Mouse (Mus musculus) megakaryocyte-erythroid progenitor cell, adult 5-6 weeks (primary cell): ENCODE measurements around the gene Pam. TPM values are rescaled to one million over a fixed set of nuclear protein-coding genes. Genes with fewer than 3 reads are reported as not detected.

Experiments used
- ATAC-seq: replicated peaks from 2 replicates; pipeline ENCODE4 v1.8.0; 2016; ENCODE audit warnings: mild to moderate bottlenecking, inconsistent platforms; ENCODE audit not compliant: severe bottlenecking, poor library complexity, low FRiP score, low TSS enrichment
- total RNA-seq, 2 experiments: library from RNA; stranded (forward) in 1 of 2; stranded (reverse) in 1 of 2; fragments of 200-1000, 215-1000 nt in 1 of 2; fragments of >200 nt in 1 of 2; fragmentation: Nextera tagmentation in 1 of 2; gene quantifications; 2 replicates each; pipeline ENCODE4 v1.2.3; 2014 to 2017

The Pam gene
- total RNA-seq, 2 experiments from 2014 or later: 6.1 to 22.3 TPM

- no peak for ATAC-seq
Measured at GRCm38 (mm10) chr1:97929415-97930028, 165.9 kb downstream of the Pam start.

- no peak for ATAC-seq
Measured at GRCm38 (mm10) chr1:97926789-97927188, 168.7 kb downstream of the Pam start.

GRCm38 (mm10) chr1:97926017-97926540 is 169.4 kb downstream of the Pam start:
- ATAC-seq: no peak

GRCm38 (mm10) chr1:97922395-97922794 is 173.1 kb downstream of the Pam start:
- no peak for ATAC-seq

GRCm38 (mm10) chr1:97921886-97922285 is 173.6 kb downstream of the Pam start:
- ATAC-seq: no peak

- ATAC-seq: no peak
Measured at GRCm38 (mm10) chr1:97918495-97918894, 177.0 kb downstream of the Pam start.

- no peak for ATAC-seq
Measured at GRCm38 (mm10) chr1:97916971-97917234, 178.5 kb downstream of the Pam start.

GRCm38 (mm10) chr1:97916218-97916970 is 179.1 kb downstream of the Pam start:
- ATAC-seq: no peak

- no peak for ATAC-seq
Measured at GRCm38 (mm10) chr1:97915726-97916125, 179.7 kb downstream of the Pam start.

- ATAC-seq: no peak
Measured at GRCm38 (mm10) chr1:97910874-97911273, 184.6 kb downstream of the Pam start.

GRCm38 (mm10) chr1:97909561-97909960 is 185.9 kb downstream of the Pam start:
- no peak for ATAC-seq

- no peak for ATAC-seq
Measured at GRCm38 (mm10) chr1:97908736-97909135, 186.7 kb downstream of the Pam start.

GRCm38 (mm10) chr1:97903912-97904460 is 191.5 kb downstream of the Pam start:
- no peak for ATAC-seq

- ATAC-seq: no peak
Measured at GRCm38 (mm10) chr1:97902830-97903229, 192.6 kb downstream of the Pam start.

GRCm38 (mm10) chr1:97900559-97901153 is 194.8 kb downstream of the Pam start:
- no peak for ATAC-seq

GRCm38 (mm10) chr1:97887511-97887910 is 207.9 kb downstream of the Pam start:
- ATAC-seq: no peak

- no peak for ATAC-seq
Measured at GRCm38 (mm10) chr1:97883498-97883897, 211.9 kb downstream of the Pam start.

- no peak for ATAC-seq
Measured at GRCm38 (mm10) chr1:97877037-97877436, 218.4 kb downstream of the Pam start.

- ATAC-seq: no peak
Measured at GRCm38 (mm10) chr1:97873490-97874054, 221.9 kb downstream of the Pam start.

- ATAC-seq: no peak
Measured at GRCm38 (mm10) chr1:97872493-97872892, 223.0 kb downstream of the Pam start.
